Mouse (Mus musculus) kidney, postnatal 4 days (tissue): ENCODE data around the gene Olfr1087.
"Not testable (repeated sequence)": the region's sequence is repeated elsewhere in the genome, so short reads cannot be mapped to it uniquely, and the experiment has no call there.

Experiments
- DNase-seq, 2 experiments: peaks; one replicate each; pipeline ENCODE4 v3.0.0; 2021; ENCODE audit warnings: mixed read lengths in 2 of 2

Olfr1087 gene

DNA sequence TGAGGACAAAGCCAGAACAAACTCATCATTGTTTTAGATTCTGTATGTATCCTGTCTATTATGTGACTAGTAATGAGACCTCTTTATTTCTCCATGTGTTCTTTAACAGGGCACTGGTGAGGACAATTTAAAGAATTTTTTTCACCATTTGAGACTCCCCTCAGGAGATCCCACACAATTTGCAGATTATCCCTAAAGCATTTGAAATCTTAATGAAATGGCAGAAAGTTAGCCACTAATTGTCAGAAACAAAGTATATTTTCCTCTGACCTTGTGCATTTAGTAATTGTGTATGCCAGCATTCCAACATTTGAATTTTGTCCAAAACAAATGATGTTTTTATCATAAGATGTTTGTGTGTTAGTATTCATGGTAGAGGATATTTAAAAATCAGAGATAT, at the start of gene Olfr1087:
Gene Olfr1087, minus strand, starts transcription at position 101 of the 400 bp plus-strand sequence.
- DNase-seq: no peak

DNA sequence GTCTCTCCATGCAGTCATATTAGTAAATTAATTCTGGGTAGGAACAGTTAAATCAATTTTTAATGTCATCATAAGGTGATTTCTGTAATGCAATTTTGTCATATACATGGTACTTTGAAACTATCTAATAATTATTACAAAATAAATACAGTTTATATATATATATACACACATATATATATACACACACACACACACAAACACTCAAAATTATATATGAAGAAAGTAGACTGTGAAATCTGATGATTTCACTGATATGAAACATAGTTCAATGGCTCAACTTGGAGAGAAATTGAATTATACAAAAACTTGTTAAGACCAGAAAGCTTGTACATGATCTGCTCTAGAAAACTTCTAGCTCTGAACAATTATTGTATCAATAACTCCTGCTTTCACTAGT, 35.4 kb upstream of the Olfr1087 start, which contains the start of gene Olfr1089:
Gene Olfr1089, minus strand, starts transcription at position 101 of the 400 bp plus-strand sequence.
- DNase-seq: no peak

DNA sequence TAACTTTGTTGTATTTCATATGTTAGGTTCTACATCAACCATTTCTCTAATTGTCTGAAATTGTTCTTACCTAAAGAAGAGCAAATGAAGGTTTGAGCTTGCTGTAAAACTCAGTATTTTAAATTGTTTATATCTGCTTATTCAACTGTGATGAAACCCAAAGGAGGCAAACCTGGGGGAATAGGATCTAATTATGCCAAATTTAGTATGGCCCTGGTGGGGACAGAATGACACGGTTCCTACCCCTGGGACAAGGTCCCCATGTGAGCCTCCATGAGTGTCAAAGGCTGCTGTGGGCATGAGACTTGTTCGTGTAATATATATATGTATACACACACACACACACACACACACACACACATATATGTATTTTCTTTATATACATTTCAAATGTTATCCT, 18.2 kb downstream of the Olfr1087 start, which contains the start of gene Olfr1086:
Gene Olfr1086, minus strand, starts transcription at position 101 of the 400 bp plus-strand sequence.
- DNase-seq: no peak

DNA sequence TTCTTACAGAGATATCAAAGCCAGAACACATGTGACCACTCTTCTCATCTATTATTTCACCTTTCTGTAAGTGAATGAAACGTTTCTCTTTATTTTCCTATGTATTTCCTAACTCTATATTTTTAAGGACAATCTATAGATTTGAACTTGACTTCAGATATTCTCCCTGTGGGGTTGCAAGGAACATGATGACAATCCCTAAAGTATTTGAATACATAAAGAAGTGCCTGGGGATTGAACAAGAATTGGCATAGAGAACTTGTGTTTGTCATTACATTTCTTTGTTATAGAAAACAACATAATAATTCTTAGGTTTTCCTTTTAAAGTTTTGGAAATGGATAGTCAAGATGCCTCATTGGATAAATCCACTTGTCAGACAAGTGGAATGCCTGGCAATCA, 36.3 kb downstream of the Olfr1087 start, which contains the start of gene Olfr1085:
Gene Olfr1085, minus strand, starts transcription at position 101 of the 400 bp plus-strand sequence.
- no peak for DNase-seq

DNA sequence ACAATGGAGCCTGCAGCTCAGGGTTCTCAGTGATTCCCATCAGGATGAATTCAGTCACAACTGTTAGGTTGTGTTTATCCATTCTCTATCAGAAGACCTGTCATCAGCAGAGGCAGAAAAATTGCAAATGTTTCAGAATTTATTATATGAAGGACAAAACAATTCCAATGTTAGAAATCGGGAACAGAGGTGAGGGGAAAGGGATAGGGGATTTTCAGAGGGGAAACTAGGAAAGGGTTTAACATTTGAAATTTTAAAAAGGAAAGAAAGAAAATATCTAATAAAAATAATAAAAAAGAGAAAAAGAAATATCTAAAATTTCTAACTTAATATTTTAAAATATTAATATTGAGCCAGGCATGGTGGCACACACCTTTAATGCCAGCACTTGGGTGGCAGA, 58.6 kb downstream of the Olfr1087 start, which contains the start of gene Olfr1084:
Gene Olfr1084, minus strand, starts transcription at position 101 of the 400 bp plus-strand sequence.
- not testable (repeated sequence) for DNase-seq
